Mouse (Mus musculus): ENCODE results near the gene Vamp2. TPM values are rescaled to one million over a fixed set of nuclear protein-coding genes. Genes with fewer than 3 reads are reported as not detected.
A peak's percentile ranks its signal among the peaks of the same experiment; 100 is the strongest.

The Vamp2 gene
- 319 and 333 TPM in 2 replicates for polyA plus RNA-seq (2015; fragmentation: Nextera tagmentation; extraction: Ambion mirVana)

GRCm38 (mm10) chr11:69088103-69088855 is at the start of gene Vamp2:
Vamp2 (plus strand) TSS chr11:69088490.
- peak within 1 kb of the TSS; percentile 91 for H3K27ac ChIP-seq
- H3K9ac ChIP-seq: peak within 1 kb of the TSS; percentile 98
- peak; percentile 86 for ATAC-seq (replicated peaks)
- H3K4me1 ChIP-seq: peaks cover 36% of the 10 kb centered on the region
- peak within 1 kb of the TSS; percentile 66 for H3K4me3 ChIP-seq
- H3K36me3 ChIP-seq (replicated peaks): peaks cover 9% of the 10 kb centered on the region; the same call in 1 of the 2 replicates
- H3K4me2 ChIP-seq: peak within 1 kb of the TSS; percentile 95
- no peaks in the 10 kb centered on the region for H3K27me3 ChIP-seq (replicated peaks)
- no peaks in the 10 kb centered on the region for H3K9me3 ChIP-seq
- under 1% methylated on average over 60 of the region's 67 CpGs for WGBS

GRCm38 (mm10) chr11:69045531-69046394 is 42.5 kb upstream of the Vamp2 start, which contains the start of gene Aurkb:
Aurkb (plus strand) TSS chr11:69045647.
- WGBS: 1% methylated on average over 54 of the region's 54 CpGs
- H3K9ac ChIP-seq: peak within 1 kb of the TSS; percentile 15; the same call in 1 of the 2 replicates
- no peaks in the 10 kb centered on the region for H3K36me3 ChIP-seq (replicated peaks)
- peak; percentile 64 for ATAC-seq (replicated peaks)
- H3K4me2 ChIP-seq: peak within 1 kb of the TSS; percentile 98
- H3K27ac ChIP-seq: 0 out of 2 replicates have a peak within 1 kb of the TSS, but pooled peaks have one; percentile 2
- no peaks in the 10 kb centered on the region for H3K9me3 ChIP-seq
- H3K27me3 ChIP-seq (replicated peaks): no peaks in the 10 kb centered on the region
- H3K4me3 ChIP-seq: peak within 1 kb of the TSS; percentile 56
- peaks cover 13% of the 10 kb centered on the region for H3K4me1 ChIP-seq

DNA sequence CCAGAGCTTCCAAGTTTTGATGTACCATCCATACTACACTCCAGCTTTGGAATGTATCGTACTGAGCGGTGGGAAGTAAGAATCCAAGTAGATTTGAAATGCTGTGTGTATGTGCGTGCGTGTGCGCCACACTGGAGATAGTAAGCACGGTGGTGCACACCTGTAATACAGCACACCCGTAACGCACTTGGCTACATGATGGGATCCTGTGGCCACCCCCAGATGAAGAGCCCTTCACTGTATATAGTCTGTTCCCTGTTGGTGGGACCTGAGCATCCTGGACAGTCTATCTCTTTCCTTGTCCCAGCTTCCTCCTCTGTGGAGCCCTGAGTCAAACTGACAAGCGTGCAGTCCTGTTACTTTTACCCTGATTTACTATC is 41.9 kb upstream of the Vamp2 start:
- H3K36me3 ChIP-seq (replicated peaks): no peaks in the 10 kb centered on the region
- no peaks in the 10 kb centered on the region for H3K27me3 ChIP-seq (replicated peaks)
- peak overlapping the region; percentile 56 for H3K4me3 ChIP-seq
- no peak for ATAC-seq (replicated peaks)
- no peak overlapping the region for H3K9ac ChIP-seq
- H3K27ac ChIP-seq: no peak overlapping the region
- H3K9me3 ChIP-seq: no peaks in the 10 kb centered on the region
- peaks cover 13% of the 10 kb centered on the region for H3K4me1 ChIP-seq
- 17% methylated on average over 9 of the region's 9 CpGs for WGBS
- peak overlapping the region; percentile 98 for H3K4me2 ChIP-seq

- H3K4me2 ChIP-seq: no peak overlapping the region
- ATAC-seq (replicated peaks): no peak
- no peaks in the 10 kb centered on the region for H3K9me3 ChIP-seq
- 90% methylated on average over 12 of the region's 12 CpGs for WGBS
- H3K4me3 ChIP-seq: no peak overlapping the region
- H3K27me3 ChIP-seq (replicated peaks): no peaks in the 10 kb centered on the region
- peaks cover 13% of the 10 kb centered on the region for H3K4me1 ChIP-seq
- no peak overlapping the region for H3K27ac ChIP-seq
- H3K9ac ChIP-seq: no peak overlapping the region
- no peaks in the 10 kb centered on the region for H3K36me3 ChIP-seq (replicated peaks)
Measured at GRCm38 (mm10) chr11:69047592-69047991, 40.7 kb upstream of the Vamp2 start.

DNA sequence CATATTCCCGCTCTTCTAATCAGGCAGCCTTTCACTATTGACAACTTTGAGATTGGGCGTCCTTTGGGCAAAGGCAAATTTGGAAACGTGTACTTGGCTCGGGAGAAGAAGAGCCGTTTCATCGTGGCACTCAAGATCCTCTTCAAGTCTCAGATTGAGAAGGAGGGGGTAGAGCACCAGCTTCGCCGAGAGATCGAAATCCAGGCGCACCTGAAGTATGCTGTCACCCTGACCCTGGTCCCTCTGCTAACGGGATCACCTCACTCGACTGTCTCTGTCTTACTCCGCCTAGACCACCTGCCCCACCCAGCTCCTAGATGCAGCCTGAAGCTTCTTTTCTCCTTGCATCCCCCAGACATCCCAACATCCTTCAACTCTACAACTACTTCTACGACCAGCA is 40.1 kb upstream of the Vamp2 start:
- Histone ChIP-seq H3K36me3 (replicated peaks) (no peaks in the 10 kb centered on the region), H3K4me2 (no peak overlapping the region), H3K27ac (no peak overlapping the region), H3K4me3 (no peak overlapping the region), H3K9ac (no peak overlapping the region), H3K27me3 (replicated peaks) (no peaks in the 10 kb centered on the region), H3K9me3 (no peaks in the 10 kb centered on the region), H3K4me1 (peaks cover 13% of the 10 kb centered on the region)
- WGBS: 94% methylated on average over 14 of the region's 14 CpGs
- no peak for ATAC-seq (replicated peaks)

DNA sequence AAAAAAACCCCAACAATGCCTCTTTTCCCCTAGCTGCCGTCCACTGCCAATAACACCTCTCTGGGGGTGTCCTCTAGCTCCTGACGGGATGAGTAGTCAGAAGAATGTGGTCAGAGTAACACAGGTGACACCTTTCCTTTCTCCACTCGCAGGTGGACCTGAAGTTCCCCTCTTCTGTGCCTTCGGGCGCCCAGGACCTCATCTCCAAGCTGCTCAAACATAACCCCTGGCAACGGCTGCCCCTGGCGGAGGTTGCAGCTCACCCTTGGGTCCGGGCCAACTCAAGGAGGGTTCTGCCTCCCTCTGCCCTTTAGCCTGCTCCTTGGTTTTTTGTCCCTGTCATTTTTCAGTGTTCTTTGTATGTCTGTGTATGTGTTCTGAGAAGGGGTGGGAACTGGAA is 37.5 kb upstream of the Vamp2 start:
- no peaks in the 10 kb centered on the region for H3K9me3 ChIP-seq
- no peaks in the 10 kb centered on the region for H3K36me3 ChIP-seq (replicated peaks)
- no peaks in the 10 kb centered on the region for H3K27me3 ChIP-seq (replicated peaks)
- ATAC-seq (replicated peaks): no peak
- H3K4me3 ChIP-seq: no peak overlapping the region
- WGBS: 87% methylated on average over 8 of the region's 8 CpGs
- H3K9ac ChIP-seq: no peak overlapping the region
- H3K27ac ChIP-seq: no peak overlapping the region
- peaks cover 12% of the 10 kb centered on the region for H3K4me1 ChIP-seq
- H3K4me2 ChIP-seq: no peak overlapping the region

DNA sequence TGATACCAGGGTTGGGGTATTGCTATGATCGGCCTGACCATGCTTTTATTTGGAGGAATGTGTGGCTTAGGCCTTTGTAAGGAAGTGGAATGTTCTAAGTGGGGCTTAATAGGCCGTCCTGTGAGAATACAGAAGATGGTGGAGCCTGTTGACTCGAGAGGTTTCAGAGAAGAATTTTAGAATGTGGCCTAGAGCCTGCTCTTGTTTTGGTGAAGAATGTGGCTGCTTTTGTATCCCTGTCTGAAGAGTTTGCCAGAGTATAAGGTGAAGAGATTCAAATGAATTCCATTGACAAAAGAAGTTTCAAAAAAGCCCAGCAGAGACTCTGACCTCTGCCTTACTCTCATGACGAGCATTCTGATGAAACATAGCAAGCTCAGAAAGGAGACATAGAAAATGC is 36.5 kb upstream of the Vamp2 start:
- no peak overlapping the region for H3K4me3 ChIP-seq
- ATAC-seq (replicated peaks): no peak
- H3K9me3 ChIP-seq: no peaks in the 10 kb centered on the region
- H3K36me3 ChIP-seq (replicated peaks): no peaks in the 10 kb centered on the region
- 46% methylated on average over 4 of the region's 4 CpGs for WGBS
- no peak overlapping the region for H3K9ac ChIP-seq
- no peaks in the 10 kb centered on the region for H3K27me3 ChIP-seq (replicated peaks)
- no peak overlapping the region for H3K27ac ChIP-seq
- H3K4me1 ChIP-seq: peaks cover 1% of the 10 kb centered on the region; the same call in 1 of the 2 replicates
- H3K4me2 ChIP-seq: no peak overlapping the region

GRCm38 (mm10) chr11:69052824-69053421 is 35.4 kb upstream of the Vamp2 start:
- H3K27me3 ChIP-seq (replicated peaks): no peaks in the 10 kb centered on the region
- no peaks in the 10 kb centered on the region for H3K36me3 ChIP-seq (replicated peaks)
- H3K4me2 ChIP-seq: no peak overlapping the region
- 96% methylated on average over 2 of the region's 2 CpGs for WGBS
- H3K27ac ChIP-seq: no peak overlapping the region
- no peak overlapping the region for H3K9ac ChIP-seq
- H3K9me3 ChIP-seq: no peaks in the 10 kb centered on the region
- no peak overlapping the region for H3K4me3 ChIP-seq
- peaks cover 2% of the 10 kb centered on the region; the same call in 1 of the 2 replicates for H3K4me1 ChIP-seq
- ATAC-seq (replicated peaks): no peak

DNA sequence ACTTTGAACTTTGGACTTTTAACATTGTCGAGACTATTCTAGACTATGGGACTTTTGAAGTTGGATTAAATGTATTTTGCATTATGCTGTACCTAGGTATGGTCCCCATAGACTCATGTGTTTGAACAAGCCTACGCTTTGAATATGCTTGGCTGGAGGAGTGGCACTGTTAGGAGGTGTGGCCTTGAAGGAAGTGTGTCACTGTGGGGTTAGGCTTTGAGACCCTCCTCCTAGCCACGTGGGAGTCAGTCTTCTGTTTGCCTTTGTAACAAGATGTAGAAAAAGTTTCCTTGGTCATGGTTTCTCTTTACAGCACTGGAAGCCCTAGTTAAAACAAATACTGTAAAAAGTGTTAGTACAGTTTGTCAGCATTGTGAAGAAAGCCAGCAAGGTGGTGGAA is 34.4 kb upstream of the Vamp2 start:
- H3K4me3 ChIP-seq: no peak overlapping the region
- peaks cover 11% of the 10 kb centered on the region for H3K4me1 ChIP-seq
- H3K9ac ChIP-seq: no peak overlapping the region
- H3K27ac ChIP-seq: no peak overlapping the region
- no peaks in the 10 kb centered on the region for H3K36me3 ChIP-seq (replicated peaks)
- H3K27me3 ChIP-seq (replicated peaks): no peaks in the 10 kb centered on the region
- no peak overlapping the region for H3K4me2 ChIP-seq
- ATAC-seq (replicated peaks): no peak
- H3K9me3 ChIP-seq: no peaks in the 10 kb centered on the region
- 76% methylated on average over 3 of the region's 3 CpGs for WGBS

DNA sequence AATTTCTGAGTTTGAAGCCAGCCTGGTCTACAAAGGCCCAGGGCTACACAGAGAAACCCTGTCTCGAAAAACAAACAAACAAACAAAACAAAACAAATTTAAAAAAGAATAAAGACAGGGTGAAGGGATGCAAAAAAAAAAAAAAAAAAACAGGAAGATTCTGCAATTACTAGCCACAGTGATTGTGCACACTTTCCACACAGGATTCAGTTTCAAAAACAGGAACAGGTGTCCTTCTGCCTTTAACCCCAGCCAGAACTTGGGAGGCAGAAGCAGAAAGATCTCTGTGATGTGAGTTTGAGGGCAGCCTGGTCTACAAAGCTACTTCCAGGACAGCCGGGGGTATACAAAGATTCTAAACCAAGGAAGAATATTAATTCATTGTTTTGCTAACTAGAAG is 30.0 kb upstream of the Vamp2 start:
- ATAC-seq (replicated peaks): no peak
- Histone ChIP-seq H3K9me3 (no peaks in the 10 kb centered on the region), H3K4me3 (peak overlapping the region; percentile 84), H3K4me2 (peak overlapping the region; percentile 92), H3K27ac (peak overlapping the region; percentile 95), H3K36me3 (replicated peaks) (no peaks in the 10 kb centered on the region), H3K27me3 (replicated peaks) (no peaks in the 10 kb centered on the region), H3K9ac (peak overlapping the region; percentile 62), H3K4me1 (peaks cover 30% of the 10 kb centered on the region)
- WGBS: 76% methylated on average over 2 of the region's 2 CpGs

DNA sequence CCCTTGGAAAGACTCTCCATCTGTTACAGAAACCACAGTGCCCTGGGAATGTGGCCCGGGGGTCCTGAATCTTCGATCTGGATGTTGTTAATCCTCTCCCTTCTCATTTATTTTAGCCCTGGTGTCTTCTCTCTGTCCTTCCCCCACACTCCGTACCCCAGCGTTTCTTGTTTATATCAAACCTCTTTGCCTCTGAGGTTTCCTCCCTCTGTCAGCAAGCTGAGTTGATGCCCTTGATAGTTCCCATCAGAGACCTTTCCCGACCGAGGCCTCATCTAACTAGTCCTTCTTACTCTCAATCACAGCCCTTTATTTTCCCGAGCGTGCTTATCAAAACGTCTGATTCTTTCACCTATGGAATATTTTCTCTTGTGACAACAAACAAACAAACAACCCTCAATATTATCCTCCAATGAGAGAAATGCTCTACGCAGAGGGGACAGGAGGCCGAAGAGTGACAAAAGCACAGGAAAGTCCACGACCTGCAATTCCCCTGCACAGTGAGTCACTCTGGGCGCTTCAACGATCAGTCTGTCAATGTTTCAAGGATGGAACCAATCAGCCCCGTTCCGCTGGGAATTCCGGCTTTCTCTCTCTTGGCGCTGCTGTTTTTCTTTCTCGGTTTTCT is 29.4 kb upstream of the Vamp2 start:
- peak; percentile 9 for ATAC-seq (replicated peaks)
- Histone ChIP-seq H3K4me3 (peak overlapping the region; percentile 84), H3K9me3 (no peaks in the 10 kb centered on the region), H3K27me3 (replicated peaks) (no peaks in the 10 kb centered on the region), H3K9ac (peak overlapping the region; percentile 62), H3K4me1 (peaks cover 31% of the 10 kb centered on the region), H3K27ac (peak overlapping the region; percentile 95), H3K4me2 (peak overlapping the region; percentile 92), H3K36me3 (replicated peaks) (no peaks in the 10 kb centered on the region)
- WGBS: under 1% methylated on average over 19 of the region's 19 CpGs

All from midbrain, embryonic 15.5 days (tissue).